Mouse (Mus musculus) large intestine, adult 2 months (tissue): ENCODE measurements at regions not wholly inside any gene's neighbourhood (a gene's known extent, or its start where the extent isn't known, plus 50 kb on each side); places are given as distances from the start of the nearest gene placed in this dataset.

Experiments
- DNase-seq: peaks from one replicate; pipeline ENCODE4 v3.0.0-alpha.2; 2012; ENCODE audit warnings: low read depth, low spot score
- WGBS: fragments of 180-500 bp; shearing (Covaris S2); methylation state at CpG from one replicate; pipeline ENCODE4 v1.1.7; 2018; 5-methylcytosine and 5-hydroxymethylcytosine counted together

- no peak for DNase-seq
- 78% methylated on average over 8 of the region's 8 CpGs for WGBS
Observed at GRCm38 (mm10) chr2:57424879-57425278, 187.4 kb downstream of the Gpd2 start.

DNA sequence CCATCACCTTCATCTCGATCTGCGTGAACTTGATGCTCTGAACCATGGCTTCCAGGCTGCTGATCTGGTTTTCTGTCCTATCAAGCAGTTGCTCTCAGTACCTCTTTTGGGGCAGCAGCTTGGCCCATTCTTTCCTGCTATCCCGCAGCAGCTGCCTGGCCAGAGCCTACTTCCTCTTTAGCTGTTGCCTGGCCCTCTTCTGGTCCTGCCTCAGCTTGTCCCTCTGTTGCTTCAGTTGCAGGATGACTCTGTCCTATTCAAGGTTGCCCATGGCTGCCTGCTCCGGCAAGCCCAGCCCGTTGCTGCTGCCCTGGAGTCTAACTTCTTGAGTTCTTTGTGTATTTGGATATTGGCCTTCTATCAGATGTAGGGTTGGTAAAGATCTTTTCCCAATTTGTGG is 188.0 kb downstream of the Gpd2 start:
- 89% methylated on average over 5 of the region's 5 CpGs for whole genome bisulfite sequencing
- no peak for DNase-seq

GRCm38 (mm10) chr2:57450996-57451770 is 213.7 kb downstream of the Gpd2 start:
- WGBS, result 94% methylated on average over 6 of the region's 6 CpGs
- DNase-seq, result no peak

GRCm38 (mm10) chr2:57453896-57454679 is 216.7 kb downstream of the Gpd2 start:
- peak; percentile 73 for DNase-seq

GRCm38 (mm10) chr2:57459901-57460300 is 222.5 kb downstream of the Gpd2 start:
- WGBS, result 68% methylated on average over 2 of the region's 2 CpGs
- DNase-seq, result no peak

More at GRCm38 (mm10) chr2:57453896-57454679, 216.7 kb downstream of the Gpd2 start:
- WGBS, result 31% methylated on average over 5 of the region's 5 CpGs

- DNase-seq, result no peak
- WGBS, result 68% methylated on average over 3 of the region's 3 CpGs
Observed at GRCm38 (mm10) chr2:57473873-57474272, 236.4 kb downstream of the Gpd2 start.

DNA sequence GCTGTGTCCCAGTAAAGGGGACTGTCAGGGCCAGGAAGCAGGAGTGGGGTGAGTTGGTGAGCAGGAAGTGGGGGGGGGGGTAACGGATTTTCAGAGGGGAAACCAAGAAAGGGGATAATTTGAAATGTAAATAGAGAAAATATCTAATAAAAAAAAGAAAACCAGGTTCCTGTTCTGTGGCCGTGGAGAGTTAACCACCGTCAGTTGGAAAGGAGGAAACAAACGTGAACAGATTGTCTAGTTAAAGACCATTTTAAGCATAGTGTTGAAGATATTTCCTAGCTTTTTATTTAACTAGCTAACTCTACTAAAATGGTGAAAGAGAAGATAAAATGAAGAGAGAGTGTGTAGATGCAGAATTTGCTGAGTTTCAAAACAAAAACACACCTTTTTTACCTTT is 254.7 kb downstream of the Gpd2 start:
- WGBS, result 62% methylated on average over 4 of the region's 4 CpGs
- DNase-seq, result no peak

GRCm38 (mm10) chr2:57492914-57493621 is 255.6 kb downstream of the Gpd2 start:
- WGBS, result 65% methylated on average over 6 of the region's 6 CpGs
- no peak for DNase-seq

DNA sequence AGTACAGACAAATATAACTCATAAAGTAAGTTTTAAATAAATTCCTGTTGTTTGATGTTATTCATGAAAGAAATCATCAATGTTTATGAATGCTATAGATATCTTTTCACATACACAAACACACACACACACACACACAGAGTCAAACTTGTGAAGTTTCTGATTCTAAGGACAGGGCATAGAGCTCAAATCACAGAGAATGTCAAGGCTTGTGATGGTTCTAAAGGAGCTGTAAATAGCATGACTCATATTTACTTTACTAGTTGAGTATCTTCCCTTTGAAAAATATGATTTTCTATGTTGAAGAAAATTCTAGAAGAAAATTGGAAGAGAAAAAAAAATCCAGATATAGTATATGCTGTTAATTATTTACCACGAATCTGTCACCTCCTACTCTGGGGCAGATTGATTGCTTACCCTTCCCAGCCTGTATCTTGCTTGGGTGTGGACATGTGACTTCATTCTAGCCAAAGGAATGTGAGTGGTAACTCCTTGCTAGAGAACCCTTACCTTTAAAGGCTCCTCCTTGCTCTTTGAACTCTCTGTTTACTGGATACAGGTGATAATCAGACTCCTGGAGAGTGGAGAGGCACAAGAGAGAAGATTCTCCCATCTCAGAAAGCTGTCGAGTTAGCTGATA is 259.0 kb downstream of the Gpd2 start:
- WGBS, result 23% methylated on average over 2 of the region's 2 CpGs
- DNase-seq, result peak; percentile 39

DNA sequence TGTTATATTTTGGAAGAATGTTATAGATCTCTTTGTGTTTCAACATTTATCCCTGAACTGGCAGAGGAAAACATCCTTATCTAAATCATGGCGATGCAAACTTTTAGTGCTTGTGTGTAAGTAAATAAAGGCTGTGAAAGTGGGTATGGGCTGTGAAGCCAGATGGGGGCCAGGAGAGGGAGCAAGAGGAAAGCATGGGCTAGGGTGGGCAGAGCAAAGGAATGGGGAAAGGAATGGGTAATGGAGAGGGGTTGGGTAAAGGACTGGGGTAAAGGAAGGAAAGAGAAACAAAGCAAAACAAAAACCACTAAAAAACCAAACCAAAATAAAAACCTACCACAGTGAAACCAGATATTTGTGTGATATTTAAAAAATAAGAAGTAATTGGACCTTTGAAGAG is 260.5 kb downstream of the Gpd2 start:
- no peak for DNase-seq
- 40% methylated on average over 1 of the region's 1 CpGs for WGBS

GRCm38 (mm10) chr2:57504678-57505077 is 267.2 kb downstream of the Gpd2 start:
- 76% methylated on average over 2 of the region's 2 CpGs for WGBS
- DNase-seq, result no peak

GRCm38 (mm10) chr2:57522465-57522864 is 285.0 kb downstream of the Gpd2 start:
- no peak for DNase-seq
- WGBS, result 91% methylated on average over 3 of the region's 3 CpGs

- WGBS, result 83% methylated on average over 8 of the region's 8 CpGs
Observed at GRCm38 (mm10) chr2:57522983-57523382, 285.5 kb downstream of the Gpd2 start.

GRCm38 (mm10) chr2:57527966-57528365 is 290.5 kb downstream of the Gpd2 start:
- 70% methylated on average over 2 of the region's 2 CpGs for WGBS
- no peak for DNase-seq

More at GRCm38 (mm10) chr2:57522983-57523382, 285.5 kb downstream of the Gpd2 start:
- no peak for DNase-seq

DNA sequence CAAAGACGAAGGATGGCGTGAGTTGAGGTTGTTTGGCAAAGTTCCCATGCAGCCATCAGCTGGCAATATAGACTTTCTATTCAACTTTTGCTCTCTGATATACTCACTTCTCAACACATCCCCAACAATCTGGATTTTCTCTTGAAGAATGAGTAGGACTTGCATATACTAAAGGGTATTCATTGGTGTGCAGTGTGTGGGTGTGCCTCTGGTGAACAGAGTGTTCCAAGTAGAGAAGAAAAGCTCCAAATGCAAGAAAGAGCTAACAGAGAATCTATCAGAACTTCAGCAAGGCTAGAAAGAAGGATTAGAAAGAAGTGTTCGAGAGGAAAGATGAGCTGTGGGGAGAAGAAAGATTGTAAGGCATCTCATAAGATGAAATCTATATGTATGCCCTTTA is 302.4 kb downstream of the Gpd2 start:
- WGBS, result 87% methylated on average over 3 of the region's 3 CpGs
- DNase-seq, result no peak

DNA sequence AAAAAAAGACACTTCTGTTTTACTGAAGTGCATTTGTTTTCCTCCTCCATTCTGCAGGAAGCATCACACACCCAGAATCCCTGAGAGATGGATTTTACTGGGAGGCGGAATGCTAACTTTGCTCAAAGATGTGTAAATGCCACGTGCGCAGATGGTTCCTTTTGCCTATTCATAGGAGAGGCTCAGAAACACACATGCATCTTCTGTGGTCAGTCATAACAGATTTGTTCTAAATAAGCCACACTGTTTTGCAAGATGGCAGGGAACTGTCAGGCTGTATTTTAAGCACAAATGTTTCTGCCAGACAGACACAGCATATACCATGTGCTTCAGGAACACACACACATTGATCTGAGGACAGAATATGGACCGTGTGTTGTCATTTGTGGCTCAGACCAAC is 327.8 kb downstream of the Gpd2 start:
- 86% methylated on average over 4 of the region's 4 CpGs for WGBS
- no peak for DNase-seq

GRCm38 (mm10) chr2:57566103-57566502 is 328.7 kb downstream of the Gpd2 start:
- no peak for DNase-seq
- 74% methylated on average over 4 of the region's 4 CpGs for WGBS

DNA sequence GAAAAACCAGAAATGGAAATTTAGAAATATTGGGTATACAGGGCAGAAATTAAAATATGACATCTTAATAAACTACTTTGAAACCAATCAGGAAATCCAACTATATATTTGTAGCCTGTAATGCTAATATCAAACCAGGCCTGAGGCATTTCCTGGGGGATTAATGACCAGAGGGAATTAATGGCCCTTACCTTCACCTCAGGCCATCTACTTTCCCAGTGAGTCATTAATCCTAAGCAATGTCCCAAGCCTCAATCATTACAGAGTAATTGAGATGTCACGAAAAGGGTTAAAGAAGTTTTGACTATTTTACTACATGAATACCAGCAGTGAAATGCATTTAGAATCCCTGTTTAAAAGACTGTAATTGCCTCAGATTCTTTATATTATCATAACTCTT is 329.7 kb downstream of the Gpd2 start:
- 81% methylated on average over 1 of the region's 1 CpGs for WGBS
- no peak for DNase-seq

GRCm38 (mm10) chr2:57587065-57587464 is 349.6 kb downstream of the Gpd2 start:
- WGBS, result 70% methylated on average over 3 of the region's 3 CpGs
- DNase-seq, result no peak

DNA sequence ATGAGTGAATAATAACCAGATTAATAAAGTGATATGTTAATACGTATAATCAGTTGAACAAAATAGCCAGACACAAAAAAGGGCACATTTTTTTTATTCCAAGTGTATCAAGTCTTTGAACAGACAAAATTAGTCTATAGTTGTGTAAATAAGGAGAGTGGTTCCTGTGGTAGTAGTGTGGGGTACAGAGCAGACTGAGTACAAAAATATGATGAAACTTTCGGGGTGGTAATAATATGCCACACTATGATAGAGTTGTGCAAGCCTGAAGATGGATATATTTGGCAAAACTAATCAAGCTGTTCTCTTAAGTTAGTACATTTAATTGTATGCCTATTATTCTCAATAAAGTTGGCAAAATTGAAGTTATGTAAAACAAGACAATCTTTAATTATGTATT is 356.1 kb downstream of the Gpd2 start:
- WGBS, result 84% methylated on average over 2 of the region's 2 CpGs
- DNase-seq, result no peak
